Mouse (Mus musculus) B cell, adult 62 days (primary cell): ENCODE results near the gene Olfr194. TPM values are rescaled to one million over a fixed set of nuclear protein-coding genes. Genes with fewer than 3 reads are reported as not detected.

Source experiments
- total RNA-seq: library from RNA; stranded (reverse); gene quantifications from 4 replicates; pipeline ENCODE4 v1.2.4, GENCODE M21; 2023

The Olfr194 gene
- not detected in 4 replicates for total RNA-seq

DNA sequence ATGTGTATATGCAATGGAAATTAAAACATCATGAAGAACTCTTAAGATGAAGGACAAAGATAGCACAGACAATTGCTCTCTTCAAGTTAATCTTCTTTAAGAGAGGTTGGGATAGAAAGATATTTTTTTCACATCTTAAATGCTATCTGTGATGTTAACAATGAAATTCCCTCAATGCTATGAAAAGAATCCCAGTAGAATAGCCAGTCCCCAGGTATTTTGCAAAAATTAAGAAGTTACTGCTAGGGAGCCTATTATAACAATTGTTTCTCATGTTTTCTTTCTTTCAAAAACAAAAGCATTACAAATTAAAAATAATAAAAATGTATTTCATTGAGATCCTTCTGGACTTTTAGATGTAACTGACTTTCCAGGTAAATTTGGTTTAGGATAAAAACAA, at the start of gene Olfr194:
Gene Olfr194, minus strand, starts transcription at position 101 of the 400 bp plus-strand sequence.

GRCm38 (mm10) chr16:59170354-59170753, 49.5 kb upstream of the Olfr194 start, which contains the start of gene Olfr196:
Gene Olfr196, minus strand, starts transcription at chr16:59170454.

DNA sequence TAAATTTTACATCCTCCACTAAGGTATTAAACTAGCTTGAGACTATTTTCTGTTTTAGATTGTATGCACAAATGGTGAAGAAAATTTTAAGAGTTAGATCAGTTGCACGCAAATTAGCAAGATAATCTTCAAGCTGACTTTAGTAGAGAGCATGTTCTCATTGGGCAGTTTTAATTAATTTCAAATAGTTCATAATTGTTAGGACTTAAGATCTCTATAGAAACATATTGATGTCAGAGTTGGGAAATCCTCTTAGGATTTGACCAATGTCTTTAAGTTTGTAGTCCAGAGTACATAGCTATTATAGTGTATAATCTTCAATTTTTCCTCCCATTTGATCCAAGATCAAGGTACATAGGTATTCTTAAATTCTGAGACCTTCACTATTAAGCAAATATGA, 25.9 kb upstream of the Olfr194 start, which contains the start of gene Olfr195:
Gene Olfr195, plus strand, starts transcription at position 301 of the 400 bp plus-strand sequence.

DNA sequence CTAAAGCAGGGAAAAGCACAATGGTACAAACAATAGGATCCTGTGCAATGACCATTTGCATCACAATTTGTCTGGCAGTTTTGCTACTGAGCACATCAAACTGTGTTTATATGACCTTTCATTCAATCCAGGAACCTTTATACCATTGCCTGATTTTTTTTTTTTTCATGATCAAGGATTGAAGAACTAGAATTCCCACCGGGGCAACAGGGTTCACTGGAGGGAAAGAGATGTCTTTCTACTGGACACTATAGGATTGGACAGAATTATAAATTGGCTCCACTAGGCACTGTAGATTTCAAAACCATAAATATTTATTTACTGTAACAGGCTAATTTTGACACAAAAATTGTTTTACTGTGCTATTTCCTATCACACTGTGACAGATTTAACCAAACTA, 9.1 kb downstream of the Olfr194 start, which contains the start of gene Olfr193:
Gene Olfr193, minus strand, starts transcription at position 101 of the 400 bp plus-strand sequence.

DNA sequence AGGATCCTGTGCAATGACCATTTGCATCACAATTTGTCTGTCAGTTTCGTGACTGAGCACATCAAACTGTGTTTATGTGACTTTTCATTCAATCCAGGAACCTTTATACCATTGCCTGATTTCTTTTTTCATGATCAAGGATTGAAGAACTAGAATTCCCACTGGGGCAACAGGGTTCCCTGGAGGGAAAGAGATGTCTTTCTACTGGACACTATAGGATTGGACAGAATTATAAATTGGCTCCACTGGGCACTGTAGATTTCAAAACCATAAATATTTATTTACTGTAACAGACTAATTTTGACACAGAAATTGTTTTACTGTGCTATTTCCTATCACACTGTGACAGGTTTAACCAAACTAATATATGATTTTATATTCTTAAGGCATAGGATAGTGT, 31.1 kb downstream of the Olfr194 start, which contains the start of gene Olfr191:
Gene Olfr191, minus strand, starts transcription at position 101 of the 400 bp plus-strand sequence.

GRCm38 (mm10) chr16:59077905-59078304, 43.0 kb downstream of the Olfr194 start, which contains the start of gene Olfr190:
Gene Olfr190, minus strand, starts transcription at chr16:59078005.

Other genes starting within 250 kb of the Olfr194 start
- not detected in 4 replicates for gene Olfr177, start 246.3 kb downstream of the Olfr194 start, total RNA-seq
- gene Olfr178, start 229.0 kb downstream of the Olfr194 start, total RNA-seq, result not detected in 4 replicates
- not detected in 4 replicates for gene Olfr181, start 192.3 kb downstream of the Olfr194 start, total RNA-seq
- not detected in 4 replicates for gene Olfr180, start 191.7 kb downstream of the Olfr194 start, total RNA-seq
- gene Olfr183, start 125.7 kb downstream of the Olfr194 start, total RNA-seq, result not detected in 4 replicates
- not detected in 4 replicates for gene Olfr186, start 90.8 kb downstream of the Olfr194 start, total RNA-seq
- not detected in 4 replicates for gene Olfr187, start 81.3 kb downstream of the Olfr194 start, total RNA-seq
- not detected in 4 replicates for gene Olfr190, start 43.1 kb downstream of the Olfr194 start, total RNA-seq
- not detected in 4 replicates for gene Olfr191, start 31.2 kb downstream of the Olfr194 start, total RNA-seq
- gene Olfr193, start 9.2 kb downstream of the Olfr194 start, total RNA-seq, result not detected in 4 replicates
- gene Olfr195, start 26.0 kb upstream of the Olfr194 start, total RNA-seq, result not detected in 4 replicates
- gene Olfr196, start 49.4 kb upstream of the Olfr194 start, total RNA-seq, result not detected in 4 replicates
- not detected in 4 replicates for gene Olfr198, start 82.5 kb upstream of the Olfr194 start, total RNA-seq
- gene Olfr199, start 98.7 kb upstream of the Olfr194 start, total RNA-seq, result not detected in 4 replicates
- not detected in 4 replicates for gene Olfr201, start 151.6 kb upstream of the Olfr194 start, total RNA-seq
- gene Olfr202, start 165.7 kb upstream of the Olfr194 start, total RNA-seq, result not detected in 4 replicates
- gene Olfr203, start 177.8 kb upstream of the Olfr194 start, total RNA-seq, result not detected in 4 replicates
- not detected in 4 replicates for gene Olfr204, start 197.2 kb upstream of the Olfr194 start, total RNA-seq
- not detected in 4 replicates for gene Olfr205, start 210.1 kb upstream of the Olfr194 start, total RNA-seq
- not detected in 4 replicates for gene Olfr206, start 228.2 kb upstream of the Olfr194 start, total RNA-seq
- not detected in 4 replicates for gene Olfr209, start 242.9 kb upstream of the Olfr194 start, total RNA-seq